Comparison of ENCODE assay signal across 8 mouse cellular contexts in the genomic region with DNA sequence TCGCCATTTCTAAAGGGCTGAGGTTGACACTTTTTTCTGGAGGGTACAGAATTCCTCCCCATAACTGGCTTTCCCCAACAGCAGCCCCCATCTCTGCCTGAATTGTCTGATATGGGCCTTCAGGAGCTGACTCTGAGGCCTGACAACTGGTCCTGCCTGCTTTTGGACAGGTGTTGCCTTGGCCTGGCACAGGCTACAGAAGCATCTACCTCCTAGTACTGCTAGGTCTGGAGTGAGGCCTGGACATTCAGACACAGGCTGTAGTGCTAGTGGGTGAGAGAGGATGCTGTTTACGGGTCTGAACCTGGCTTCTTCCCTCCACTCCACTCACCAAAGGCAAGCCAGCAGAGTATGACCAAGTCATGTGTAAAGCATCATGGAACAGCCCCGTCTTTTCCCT. TPM values are rescaled to one million over a fixed set of nuclear protein-coding genes. Genes with fewer than 3 reads are reported as not detected.
DNase-seq lines count a peak whose midpoint lies in the region; ATAC-seq and TF ChIP-seq lines count a peak whose summit lies in the region.

No protein-coding gene starts in this region.

- no peak overlapping the region for H3K4me3 ChIP-seq in forebrain, embryonic 13.5 days
- no peak overlapping the region for H3K4me3 ChIP-seq in forebrain, embryonic 16.5 days (replicated peaks; ENCODE audit: low read length)
- H3K4me3 ChIP-seq in ES-E14 (ENCODE audit: insufficient read depth in 1 of 2, low read depth in 1 of 2, low read length in 2 of 2, poor library complexity in 1 of 2, severe bottlenecking in 1 of 2) = no peak overlapping the region
- no peak overlapping the region for H3K4me3 ChIP-seq in hindbrain, postnatal 0 days (ENCODE audit: low read length)
- no peak overlapping the region for H3K4me3 ChIP-seq in midbrain, embryonic 10.5 days

- TF ChIP-seq CTCF in hindbrain, postnatal 0 days (IDR thresholded peaks at IDR 0.05; ENCODE audit: low read depth) = no peak

- in situ Hi-C loops in ES-E14 (cut with MboI; ENCODE audit: low sequenced_read_pairs in 2 of 2, unreplicated experiment in 2 of 2) = no loop called here

- peaks cover 57% of the 10 kb centered on the region for H3K4me1 ChIP-seq in forebrain, embryonic 13.5 days
- H3K4me1 ChIP-seq in forebrain, embryonic 16.5 days (replicated peaks; ENCODE audit: control insufficient read depth, insufficient read depth, low read length) = peaks cover 50% of the 10 kb centered on the region
- peaks cover 7 to 53% of the 10 kb centered on the region in 2 experiments; a peak in 3 of 4 replicates for H3K4me1 ChIP-seq in ES-E14 (ENCODE audit: control insufficient read depth in 2 of 2, insufficient read depth in 2 of 2, low read length in 2 of 2, poor library complexity in 1 of 2)
- H3K4me1 ChIP-seq in hindbrain, postnatal 0 days (ENCODE audit: insufficient read depth, low read length) = peaks cover 37% of the 10 kb centered on the region
- peaks cover 79% of the 10 kb centered on the region for H3K4me1 ChIP-seq in midbrain, embryonic 10.5 days

- H3K27ac ChIP-seq in forebrain, embryonic 13.5 days = peak overlapping the region; percentile 68
- H3K27ac ChIP-seq in forebrain, embryonic 16.5 days (ENCODE audit: low read length) = no peak overlapping the region; the same call in 1 of the 2 replicates
- H3K27ac ChIP-seq in ES-E14 (ENCODE audit: insufficient read depth, low read depth, low read length, poor library complexity, severe bottlenecking) = peak overlapping the region; percentile 6
- H3K27ac ChIP-seq in hindbrain, postnatal 0 days = peak overlapping the region; percentile 43; the same call in 1 of the 2 replicates
- peak overlapping the region; percentile 74 for H3K27ac ChIP-seq in midbrain, embryonic 10.5 days (replicated peaks)

- 56% methylated on average over 3 of the region's 3 CpGs for WGBS in forebrain, embryonic 13.5 days
- 55% methylated on average over 3 of the region's 3 CpGs for WGBS in forebrain, embryonic 16.5 days
- 57% methylated on average over 3 of the region's 3 CpGs for WGBS in hindbrain, postnatal 0 days
- WGBS in midbrain, embryonic 10.5 days = 59% methylated on average over 3 of the region's 3 CpGs

- no peaks in the 10 kb centered on the region for H3K9me3 ChIP-seq in forebrain, embryonic 13.5 days (replicated peaks)
- H3K9me3 ChIP-seq in forebrain, embryonic 16.5 days (ENCODE audit: control insufficient read depth, low read length) = no peaks in the 10 kb centered on the region
- no peaks in the 10 kb centered on the region for H3K9me3 ChIP-seq in ES-E14 (ENCODE audit: control insufficient read depth, insufficient read depth, low read depth, low read length)
- H3K9me3 ChIP-seq in hindbrain, postnatal 0 days (ENCODE audit: low read length) = no peaks in the 10 kb centered on the region
- no peaks in the 10 kb centered on the region for H3K9me3 ChIP-seq in midbrain, embryonic 10.5 days (replicated peaks)

- H3K27me3 ChIP-seq in forebrain, embryonic 13.5 days = no peaks in the 10 kb centered on the region
- H3K27me3 ChIP-seq in forebrain, embryonic 16.5 days (replicated peaks; ENCODE audit: control insufficient read depth, insufficient read depth, low read length) = no peaks in the 10 kb centered on the region
- no peaks in the 10 kb centered on the region for H3K27me3 ChIP-seq in hindbrain, postnatal 0 days (ENCODE audit: insufficient read depth, low read length)
- no peaks in the 10 kb centered on the region for H3K27me3 ChIP-seq in midbrain, embryonic 10.5 days (ENCODE audit: low read depth, poor library complexity, severe bottlenecking)

- ATAC-seq in forebrain, embryonic 13.5 days = no peak
- no peak for ATAC-seq in forebrain, embryonic 16.5 days
- ATAC-seq in hindbrain, postnatal 0 days = no peak

- no peak overlapping the region for H3K4me2 ChIP-seq in forebrain, embryonic 13.5 days
- no peak overlapping the region for H3K4me2 ChIP-seq in forebrain, embryonic 16.5 days (ENCODE audit: low read length)
- H3K4me2 ChIP-seq in hindbrain, postnatal 0 days (ENCODE audit: low read depth, low read length) = no peak overlapping the region

- H3K36me3 ChIP-seq in forebrain, embryonic 13.5 days (ENCODE audit: poor library complexity, severe bottlenecking) = peaks cover 100% of the 10 kb centered on the region
- H3K36me3 ChIP-seq in forebrain, embryonic 16.5 days (ENCODE audit: control insufficient read depth, insufficient read depth) = peaks cover 64% of the 10 kb centered on the region
- peaks cover 82% of the 10 kb centered on the region for H3K36me3 ChIP-seq in ES-E14 (ENCODE audit: control insufficient read depth, insufficient read depth, low read length, poor library complexity, severe bottlenecking)
- peaks cover 76% of the 10 kb centered on the region for H3K36me3 ChIP-seq in hindbrain, postnatal 0 days (ENCODE audit: insufficient read depth, low read length)
- peaks cover 100% of the 10 kb centered on the region for H3K36me3 ChIP-seq in midbrain, embryonic 10.5 days

- no peak for DNase-seq in ES-E14 (ENCODE audit: low read depth, low spot score)
- DNase-seq in hindbrain, postnatal 0 days (ENCODE audit: low spot score) = no peak
- no peak for DNase-seq in midbrain, embryonic 10.5 days (ENCODE audit: low spot score)
- no peak for DNase-seq in urinary bladder, postnatal 25 days (ENCODE audit: low spot score)
- DNase-seq in cerebellum, postnatal 4 days (ENCODE audit: low spot score in 2 of 2) = no peak
- no peak for DNase-seq in urinary bladder, postnatal 4 days (ENCODE audit: low spot score in 2 of 2)

- peak overlapping the region; percentile 57; the same call in 1 of the 2 replicates for H3K9ac ChIP-seq in forebrain, embryonic 13.5 days
- H3K9ac ChIP-seq in forebrain, embryonic 16.5 days (replicated peaks; ENCODE audit: low read depth, low read length) = no peak overlapping the region
- peak overlapping the region; percentile 10; the same call in 1 of the 2 replicates for H3K9ac ChIP-seq in ES-E14 (ENCODE audit: insufficient read depth, low read depth, low read length, poor library complexity, severe bottlenecking)
- H3K9ac ChIP-seq in hindbrain, postnatal 0 days (replicated peaks; ENCODE audit: low read length) = peak overlapping the region; percentile 35; the same call in 1 of the 2 replicates

TF ChIP-seq in ES-E14, 5 proteins besides CTCF, POLR2A, EP300 and RAD21:
- no peak for TF ChIP-seq HCFC1 (IDR thresholded peaks at IDR 0.05; ENCODE audit: borderline replicate concordance, insufficient read depth, low read length)
- TF ChIP-seq MAFK (IDR thresholded peaks at IDR 0.05; ENCODE audit: insufficient read depth, low read depth, low read length) = no peak
- no peak for TF ChIP-seq ZNF384 (IDR thresholded peaks at IDR 0.05; ENCODE audit: low read depth, low read length)
- no peak for TF ChIP-seq ZC3H11A (IDR thresholded peaks at IDR 0.05; ENCODE audit: borderline replicate concordance, low read depth, low read length)
- TF ChIP-seq CHD2 (IDR thresholded peaks at IDR 0.05; ENCODE audit: low read depth, low read length) = no peak

RNA-seq across cellular contexts. Expression of gene Amotl2, which starts 10.3 kb away (rescaled TPM):
- polyA plus RNA-seq in forebrain, embryonic 13.5 days (2015; fragmentation: Nextera tagmentation; extraction: Ambion mirVana) = 46.9 and 55.3 TPM in 2 replicates
- 53.4 and 62.5 TPM in 2 replicates for polyA plus RNA-seq in forebrain, embryonic 16.5 days (2015; fragmentation: Nextera tagmentation; extraction: Ambion mirVana)
- total RNA-seq in ES-E14 (2012; rRNA removed) = 103 and 161 TPM in 2 replicates
- 116 and 162 TPM in 2 replicates for total RNA-seq in hindbrain, postnatal 0 days (2014; rRNA removed)
- 27.3 and 31.0 TPM in 2 replicates for polyA plus RNA-seq in hindbrain, postnatal 0 days (2015; fragmentation: Nextera tagmentation; extraction: Ambion mirVana)
- polyA plus RNA-seq in midbrain, embryonic 10.5 days (2016; fragmentation: Nextera tagmentation; extraction: Ambion mirVana) = 60.3 and 71.1 TPM in 2 replicates
